Mouse (Mus musculus): ENCODE data around the gene Terf2ip. TPM values are rescaled to one million over a fixed set of nuclear protein-coding genes. Genes with fewer than 3 reads are reported as not detected.

Gene Terf2ip
- polyA plus RNA-seq, 1 experiment from 2014 or later: 27.5 TPM

Other genes with a start within 250 kb of the Terf2ip start
- gene Cfdp1, start 157.1 kb upstream of the Terf2ip start, polyA plus RNA-seq (2016; fragmentation: Nextera tagmentation; extraction: Ambion mirVana): 234 and 248 TPM in 2 replicates
- gene Tmem170, start 134.6 kb upstream of the Terf2ip start, polyA plus RNA-seq (2016; fragmentation: Nextera tagmentation; extraction: Ambion mirVana): 9.1 and 11.8 TPM in 2 replicates
- gene Chst5, start 101.0 kb upstream of the Terf2ip start, polyA plus RNA-seq (2016; fragmentation: Nextera tagmentation; extraction: Ambion mirVana): 1.4 and 1.7 TPM in 2 replicates
- gene Tmem231, start 77.5 kb upstream of the Terf2ip start, polyA plus RNA-seq (2016; fragmentation: Nextera tagmentation; extraction: Ambion mirVana): 23.1 and 23.2 TPM in 2 replicates
- 204 and 213 TPM in 2 replicates for gene Gabarapl2, start 70.7 kb upstream of the Terf2ip start, polyA plus RNA-seq (2016; fragmentation: Nextera tagmentation; extraction: Ambion mirVana)
- gene Adat1, start 19.1 kb upstream of the Terf2ip start, polyA plus RNA-seq (2016; fragmentation: Nextera tagmentation; extraction: Ambion mirVana): 18.6 and 18.7 TPM in 2 replicates
- 270 and 285 TPM in 2 replicates for gene Kars, start 75 bp upstream of the Terf2ip start, polyA plus RNA-seq (2016; fragmentation: Nextera tagmentation; extraction: Ambion mirVana)
- gene Gm6793, start 3.6 kb downstream of the Terf2ip start, polyA plus RNA-seq (2016; fragmentation: Nextera tagmentation; extraction: Ambion mirVana): 0.21 TPM in 1 of 2 replicates, not detected in the other